Mouse (Mus musculus) kidney, embryonic 16.5 days (tissue): ENCODE results near the gene Irak3. TPM values are rescaled to one million over a fixed set of nuclear protein-coding genes. Genes with fewer than 3 reads are reported as not detected.

ENCODE experiments used
- ATAC-seq: fragments of 200-750 bp; cut with Nextera tagmentation; 2 replicates; pipeline ENCODE4 v1.8.0; 2017; ENCODE audit warnings: moderate TSS enrichment; ENCODE audit not compliant: low FRiP score, low TSS enrichment
- H3K27ac ChIP-seq: fragments of 300-500 bp; sonication (generic); 2 replicates; pipeline ENCODE4 v1.5.1; 2014; ENCODE audit warnings: low read length
- H3K27me3 ChIP-seq: fragments of 300-500 bp; sonication (generic); 2 replicates; pipeline ENCODE4 v1.6.1; 2014; ENCODE audit warnings: low read length, control low read depth, mixed read lengths; ENCODE audit not compliant: insufficient read depth
- H3K36me3 ChIP-seq: fragments of 300-500 bp; sonication (generic); 2 replicates; pipeline ENCODE4 v1.6.1; 2014; ENCODE audit warnings: low read length, control low read depth, mixed read lengths; ENCODE audit not compliant: insufficient read depth
- H3K4me1 ChIP-seq: fragments of 300-500 bp; sonication (generic); 2 replicates; pipeline ENCODE4 v1.6.1; 2014; ENCODE audit warnings: low read length, control low read depth, mixed read lengths; ENCODE audit not compliant: insufficient read depth
- H3K4me2 ChIP-seq: fragments of 300-500 bp; sonication (generic); replicated peaks from 2 replicates; pipeline ENCODE4 v1.6.1; 2014; ENCODE audit warnings: low read depth, low read length
- H3K4me3 ChIP-seq: fragments of 300-500 bp; sonication (generic); 2 replicates; pipeline ENCODE4 v1.5.1; 2014; ENCODE audit warnings: mild to moderate bottlenecking, low read length
- H3K9ac ChIP-seq: fragments of 300-500 bp; sonication (generic); replicated peaks from 2 replicates; pipeline ENCODE4 v1.6.1; 2014; ENCODE audit warnings: low read length
- H3K9me3 ChIP-seq: fragments of 300-500 bp; sonication (generic); 2 replicates; pipeline ENCODE4 v1.6.1; 2016; ENCODE audit warnings: low read length, control low read depth
- WGBS: fragments of 180-500 bp; shearing (Covaris S2); extraction: QIAGEN DNeasy Blood & Tissue Kit; methylation state at CpG from one replicate; pipeline ENCODE4 v1.1.7; 2014; 5-methylcytosine and 5-hydroxymethylcytosine counted together
- polyA plus RNA-seq: library from polyadenylated mRNA; unstranded; fragments of >200 nt; fragmentation: Nextera tagmentation; extraction: Ambion mirVana; gene quantifications from 2 replicates; pipeline ENCODE4 v1.2.1, GENCODE M21; 2015

Gene Irak3
- polyA plus RNA-seq, 1 experiment from 2014 or later = 1.3 TPM

GRCm38 (mm10) chr10:120136020-120136562, 65.8 kb downstream of the Irak3 start:
- Histone ChIP-seq H3K4me3 (no peak overlapping the region), H3K27me3 (no peaks in the 10 kb centered on the region; the same call in 1 of the 2 replicates), H3K27ac (no peak overlapping the region), H3K9ac (no peak overlapping the region), H3K4me2 (no peak overlapping the region), H3K36me3 (no peaks in the 10 kb centered on the region), H3K9me3 (no peaks in the 10 kb centered on the region), H3K4me1 (no peaks in the 10 kb centered on the region)
- 82% methylated on average over 12 of the region's 12 CpGs for WGBS
- no peak for ATAC-seq

GRCm38 (mm10) chr10:120133697-120134096, 68.2 kb downstream of the Irak3 start:
- WGBS = 51% methylated on average over 11 of the region's 11 CpGs
- no peak overlapping the region for H3K9ac ChIP-seq
- no peak for ATAC-seq

GRCm38 (mm10) chr10:120130621-120131020, 71.3 kb downstream of the Irak3 start:
- no peak overlapping the region for H3K4me2 ChIP-seq

More at GRCm38 (mm10) chr10:120133697-120134096, 68.2 kb downstream of the Irak3 start:
- H3K9me3 ChIP-seq = no peaks in the 10 kb centered on the region
- H3K4me2 ChIP-seq = no peak overlapping the region
- H3K27ac ChIP-seq = no peak overlapping the region
- H3K4me3 ChIP-seq = no peak overlapping the region
- no peaks in the 10 kb centered on the region for H3K36me3 ChIP-seq
- 0 out of 2 replicates have a peak, but pooled peaks cover 1% of the 10 kb centered on the region for H3K4me1 ChIP-seq
- H3K27me3 ChIP-seq = peaks cover 3% of the 10 kb centered on the region; the same call in 1 of the 2 replicates

GRCm38 (mm10) chr10:120128601-120129277, 73.2 kb downstream of the Irak3 start:
- Histone ChIP-seq H3K36me3 (no peaks in the 10 kb centered on the region), H3K4me2 (peak overlapping the region; percentile 45), H3K4me3 (peak overlapping the region; percentile 24; the same call in 1 of the 2 replicates), H3K4me1 (0 out of 2 replicates have a peak, but pooled peaks cover 4% of the 10 kb centered on the region), H3K27me3 (peaks cover 3% of the 10 kb centered on the region; the same call in 1 of the 2 replicates), H3K27ac (no peak overlapping the region), H3K9ac (0 out of 2 replicates have a peak overlapping the region, but pooled peaks have one; percentile 25), H3K9me3 (no peaks in the 10 kb centered on the region)
- ATAC-seq = 0 out of 2 replicates have a peak, but pooled peaks have one; percentile 67
- WGBS = 25% methylated on average over 13 of the region's 13 CpGs

More at GRCm38 (mm10) chr10:120130621-120131020, 71.3 kb downstream of the Irak3 start:
- WGBS = 71% methylated on average over 16 of the region's 16 CpGs
- ATAC-seq = no peak
- 0 out of 2 replicates have a peak, but pooled peaks cover 4% of the 10 kb centered on the region for H3K4me1 ChIP-seq
- H3K27ac ChIP-seq = no peak overlapping the region
- no peaks in the 10 kb centered on the region for H3K9me3 ChIP-seq
- peaks cover 3% of the 10 kb centered on the region; the same call in 1 of the 2 replicates for H3K27me3 ChIP-seq
- H3K4me3 ChIP-seq = no peak overlapping the region
- no peak overlapping the region for H3K9ac ChIP-seq
- H3K36me3 ChIP-seq = no peaks in the 10 kb centered on the region

GRCm38 (mm10) chr10:120125465-120125857, 76.5 kb downstream of the Irak3 start:
- Histone ChIP-seq H3K27me3 (peaks cover 3% of the 10 kb centered on the region; the same call in 1 of the 2 replicates), H3K4me3 (no peak overlapping the region), H3K4me1 (0 out of 2 replicates have a peak, but pooled peaks cover 4% of the 10 kb centered on the region), H3K9ac (no peak overlapping the region), H3K36me3 (no peaks in the 10 kb centered on the region), H3K4me2 (no peak overlapping the region), H3K9me3 (no peaks in the 10 kb centered on the region), H3K27ac (no peak overlapping the region)
- WGBS = 74% methylated on average over 10 of the region's 10 CpGs
- no peak for ATAC-seq

GRCm38 (mm10) chr10:120124801-120125464, 77.0 kb downstream of the Irak3 start:
- H3K9ac ChIP-seq = no peak overlapping the region
- H3K9me3 ChIP-seq = no peaks in the 10 kb centered on the region
- H3K27ac ChIP-seq = no peak overlapping the region
- H3K4me1 ChIP-seq = 0 out of 2 replicates have a peak, but pooled peaks cover 4% of the 10 kb centered on the region
- peaks cover 3% of the 10 kb centered on the region; the same call in 1 of the 2 replicates for H3K27me3 ChIP-seq
- no peaks in the 10 kb centered on the region for H3K36me3 ChIP-seq
- no peak overlapping the region for H3K4me2 ChIP-seq
- H3K4me3 ChIP-seq = no peak overlapping the region
- 51% methylated on average over 7 of the region's 7 CpGs for WGBS
- ATAC-seq = peak; percentile 51; the same call in 1 of the 2 replicates

- Histone ChIP-seq H3K9me3 (no peaks in the 10 kb centered on the region), H3K36me3 (no peaks in the 10 kb centered on the region), H3K4me3 (no peak overlapping the region), H3K27ac (no peak overlapping the region), H3K4me2 (no peak overlapping the region), H3K27me3 (peaks cover under 1% of the 10 kb centered on the region; the same call in 1 of the 2 replicates), H3K9ac (no peak overlapping the region), H3K4me1 (0 out of 2 replicates have a peak, but pooled peaks cover 3% of the 10 kb centered on the region)
- 84% methylated on average over 3 of the region's 3 CpGs for WGBS
- no peak for ATAC-seq
Measured at GRCm38 (mm10) chr10:120123721-120124120, 78.2 kb downstream of the Irak3 start.

- peaks cover 4% of the 10 kb centered on the region; the same call in 1 of the 2 replicates for H3K4me1 ChIP-seq
- no peak for ATAC-seq
- 84% methylated on average over 1 of the region's 1 CpGs for WGBS
Measured at GRCm38 (mm10) chr10:120115249-120115648, 86.7 kb downstream of the Irak3 start.

GRCm38 (mm10) chr10:120114493-120114892, 87.4 kb downstream of the Irak3 start:
- Histone ChIP-seq H3K4me3 (no peak overlapping the region), H3K9ac (no peak overlapping the region), H3K36me3 (no peaks in the 10 kb centered on the region), H3K27ac (no peak overlapping the region), H3K27me3 (no peaks in the 10 kb centered on the region), H3K9me3 (no peaks in the 10 kb centered on the region), H3K4me2 (no peak overlapping the region), H3K4me1 (peaks cover 4% of the 10 kb centered on the region; the same call in 1 of the 2 replicates)
- WGBS = 50% methylated on average over 7 of the region's 7 CpGs
- ATAC-seq = no peak

More at GRCm38 (mm10) chr10:120115249-120115648, 86.7 kb downstream of the Irak3 start:
- Histone ChIP-seq H3K4me2 (no peak overlapping the region), H3K36me3 (no peaks in the 10 kb centered on the region), H3K9me3 (no peaks in the 10 kb centered on the region), H3K27ac (no peak overlapping the region), H3K9ac (no peak overlapping the region), H3K27me3 (no peaks in the 10 kb centered on the region), H3K4me3 (no peak overlapping the region)
